Mouse (Mus musculus): Measurements from ENCODE around the gene Reep1. TPM values are rescaled to one million over a fixed set of nuclear protein-coding genes. Genes with fewer than 3 reads are reported as not detected.

Gene Reep1
- polyA plus RNA-seq, 1 experiment from 2014 or later = 21.9 TPM

GRCm38 (mm10) chr6:71716434-71716833 lies 9.1 kb downstream of the Reep1 start:
- Histone ChIP-seq H3K36me3 (replicated peaks) (0 out of 2 replicates have a peak, but pooled peaks cover 2% of the 10 kb centered on the region), H3K27ac (no peak overlapping the region), H3K4me1 (no peaks in the 10 kb centered on the region), H3K9me3 (no peaks in the 10 kb centered on the region), H3K27me3 (ENCODE audit: poor library complexity, severe bottlenecking) (no peaks in the 10 kb centered on the region), H3K4me3 (no peak overlapping the region)
- 93% methylated on average over 5 of the region's 5 CpGs for WGBS
- no peak for DNase-seq (ENCODE audit: extremely low spot score, low spot score)

- Histone ChIP-seq H3K27ac (no peak overlapping the region), H3K36me3 (replicated peaks) (no peaks in the 10 kb centered on the region), H3K4me3 (no peak overlapping the region), H3K4me1 (peaks cover 13% of the 10 kb centered on the region), H3K27me3 (ENCODE audit: poor library complexity, severe bottlenecking) (no peaks in the 10 kb centered on the region), H3K9me3 (no peaks in the 10 kb centered on the region)
- no peak for DNase-seq (ENCODE audit: extremely low spot score, low spot score)
- 82% methylated on average over 2 of the region's 2 CpGs for WGBS
Measured at GRCm38 (mm10) chr6:71718322-71718721, 11.0 kb downstream of the Reep1 start.

GRCm38 (mm10) chr6:71719302-71719701 lies 11.9 kb downstream of the Reep1 start:
- no peaks in the 10 kb centered on the region for H3K27me3 ChIP-seq (ENCODE audit: poor library complexity, severe bottlenecking)
- H3K4me1 ChIP-seq = peaks cover 17% of the 10 kb centered on the region
- DNase-seq (ENCODE audit: extremely low spot score, low spot score) = no peak
- WGBS = 91% methylated on average over 4 of the region's 4 CpGs
- no peaks in the 10 kb centered on the region for H3K9me3 ChIP-seq
- H3K4me3 ChIP-seq = no peak overlapping the region
- H3K27ac ChIP-seq = no peak overlapping the region
- no peaks in the 10 kb centered on the region for H3K36me3 ChIP-seq (replicated peaks)

- 39% methylated on average over 2 of the region's 2 CpGs for WGBS
- Histone ChIP-seq H3K36me3 (replicated peaks) (no peaks in the 10 kb centered on the region), H3K27ac (no peak overlapping the region), H3K27me3 (ENCODE audit: poor library complexity, severe bottlenecking) (no peaks in the 10 kb centered on the region), H3K4me1 (peaks cover 17% of the 10 kb centered on the region), H3K4me3 (no peak overlapping the region), H3K9me3 (no peaks in the 10 kb centered on the region)
- no peak for DNase-seq (ENCODE audit: extremely low spot score, low spot score)
Measured at GRCm38 (mm10) chr6:71722988-71723387, 15.6 kb downstream of the Reep1 start.

- Histone ChIP-seq H3K27ac (no peak overlapping the region), H3K36me3 (replicated peaks) (no peaks in the 10 kb centered on the region), H3K9me3 (no peaks in the 10 kb centered on the region), H3K27me3 (ENCODE audit: poor library complexity, severe bottlenecking) (no peaks in the 10 kb centered on the region), H3K4me1 (peaks cover 17% of the 10 kb centered on the region), H3K4me3 (no peak overlapping the region)
- DNase-seq (ENCODE audit: extremely low spot score, low spot score) = no peak
- 62% methylated on average over 4 of the region's 4 CpGs for WGBS
Measured at GRCm38 (mm10) chr6:71723555-71723954, 16.2 kb downstream of the Reep1 start.

DNA sequence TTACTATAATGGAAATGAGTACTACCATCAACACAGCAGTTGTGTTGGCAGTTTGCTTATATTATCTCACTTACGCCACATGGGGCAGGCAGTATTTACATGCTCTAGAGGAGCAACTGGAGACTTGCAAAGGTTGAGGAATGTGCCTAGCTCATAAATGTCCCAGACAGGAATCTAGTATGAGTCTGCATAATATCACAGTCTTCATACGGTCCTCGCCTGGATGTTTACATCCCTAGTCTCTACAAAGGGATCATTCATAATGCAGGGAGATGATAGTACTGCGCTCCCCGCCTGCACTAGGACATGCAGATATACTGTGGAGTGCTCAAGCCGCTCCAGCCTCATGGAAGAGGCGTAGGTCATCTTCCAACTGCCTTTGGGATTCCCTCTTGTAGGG lies 19.3 kb downstream of the Reep1 start:
- no peaks in the 10 kb centered on the region for H3K9me3 ChIP-seq
- no peaks in the 10 kb centered on the region for H3K36me3 ChIP-seq (replicated peaks)
- DNase-seq (ENCODE audit: extremely low spot score, low spot score) = no peak
- no peaks in the 10 kb centered on the region for H3K27me3 ChIP-seq (ENCODE audit: poor library complexity, severe bottlenecking)
- H3K4me1 ChIP-seq = peaks cover 17% of the 10 kb centered on the region
- 94% methylated on average over 7 of the region's 7 CpGs for WGBS
- H3K4me3 ChIP-seq = no peak overlapping the region
- H3K27ac ChIP-seq = no peak overlapping the region

DNA sequence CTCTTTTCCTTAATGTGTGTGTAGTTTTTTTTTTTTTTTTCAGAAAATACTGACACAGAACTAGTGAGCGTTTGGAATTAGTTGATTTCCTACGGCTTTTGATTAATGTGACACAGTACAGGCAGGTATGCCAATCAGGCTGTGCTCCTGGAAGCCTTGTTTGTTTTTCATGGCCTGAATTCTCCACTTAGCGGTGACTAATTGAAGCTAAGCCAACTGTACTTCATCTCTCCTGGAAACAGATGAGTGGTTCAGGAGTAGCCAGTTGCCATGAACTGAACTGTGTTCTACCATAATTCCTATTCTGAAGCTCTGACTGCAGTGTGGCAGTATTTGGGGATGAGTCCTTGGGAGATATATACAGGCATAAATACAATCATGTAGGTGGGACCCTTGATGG lies 20.9 kb downstream of the Reep1 start:
- no peak overlapping the region for H3K27ac ChIP-seq
- H3K4me1 ChIP-seq = peaks cover 4% of the 10 kb centered on the region
- H3K4me3 ChIP-seq = no peak overlapping the region
- 96% methylated on average over 3 of the region's 3 CpGs for WGBS
- no peak for DNase-seq (ENCODE audit: extremely low spot score, low spot score)
- H3K27me3 ChIP-seq (ENCODE audit: poor library complexity, severe bottlenecking) = no peaks in the 10 kb centered on the region
- no peaks in the 10 kb centered on the region for H3K36me3 ChIP-seq (replicated peaks)
- no peaks in the 10 kb centered on the region for H3K9me3 ChIP-seq

GRCm38 (mm10) chr6:71734910-71735599 lies 27.7 kb downstream of the Reep1 start:
- WGBS = 77% methylated on average over 4 of the region's 4 CpGs
- no peak overlapping the region for H3K4me3 ChIP-seq
- peaks cover 14% of the 10 kb centered on the region for H3K4me1 ChIP-seq
- DNase-seq (ENCODE audit: extremely low spot score, low spot score) = no peak
- no peaks in the 10 kb centered on the region for H3K36me3 ChIP-seq (replicated peaks)
- H3K27ac ChIP-seq = no peak overlapping the region
- no peaks in the 10 kb centered on the region for H3K27me3 ChIP-seq (ENCODE audit: poor library complexity, severe bottlenecking)
- H3K9me3 ChIP-seq = no peaks in the 10 kb centered on the region

- Histone ChIP-seq H3K27me3 (ENCODE audit: poor library complexity, severe bottlenecking) (no peaks in the 10 kb centered on the region), H3K4me3 (no peak overlapping the region), H3K36me3 (replicated peaks) (no peaks in the 10 kb centered on the region), H3K27ac (peak overlapping the region; percentile 48; the same call in 1 of the 2 replicates), H3K9me3 (no peaks in the 10 kb centered on the region), H3K4me1 (peaks cover 14% of the 10 kb centered on the region)
- DNase-seq (ENCODE audit: extremely low spot score, low spot score) = no peak
- 46% methylated on average over 4 of the region's 4 CpGs for WGBS
Measured at GRCm38 (mm10) chr6:71735600-71736010, 28.2 kb downstream of the Reep1 start.

GRCm38 (mm10) chr6:71736101-71736500 lies 28.7 kb downstream of the Reep1 start:
- DNase-seq (ENCODE audit: extremely low spot score, low spot score) = no peak
- Histone ChIP-seq H3K27me3 (ENCODE audit: poor library complexity, severe bottlenecking) (no peaks in the 10 kb centered on the region), H3K4me3 (no peak overlapping the region), H3K36me3 (replicated peaks) (no peaks in the 10 kb centered on the region), H3K27ac (peak overlapping the region; percentile 48; the same call in 1 of the 2 replicates), H3K4me1 (peaks cover 19% of the 10 kb centered on the region), H3K9me3 (no peaks in the 10 kb centered on the region)
- 95% methylated on average over 5 of the region's 5 CpGs for WGBS

GRCm38 (mm10) chr6:71737202-71737601 lies 29.8 kb downstream of the Reep1 start:
- Histone ChIP-seq H3K4me3 (no peak overlapping the region), H3K4me1 (peaks cover 21% of the 10 kb centered on the region), H3K27me3 (ENCODE audit: poor library complexity, severe bottlenecking) (no peaks in the 10 kb centered on the region), H3K27ac (no peak overlapping the region), H3K9me3 (no peaks in the 10 kb centered on the region), H3K36me3 (replicated peaks) (no peaks in the 10 kb centered on the region)
- 91% methylated on average over 8 of the region's 8 CpGs for WGBS
- DNase-seq (ENCODE audit: extremely low spot score, low spot score) = no peak

- no peaks in the 10 kb centered on the region for H3K36me3 ChIP-seq (replicated peaks)
- no peaks in the 10 kb centered on the region for H3K27me3 ChIP-seq (ENCODE audit: poor library complexity, severe bottlenecking)
- 84% methylated on average over 4 of the region's 4 CpGs for WGBS
- no peak for DNase-seq (ENCODE audit: extremely low spot score, low spot score)
- no peak overlapping the region for H3K27ac ChIP-seq
- H3K9me3 ChIP-seq = no peaks in the 10 kb centered on the region
- no peak overlapping the region for H3K4me3 ChIP-seq
- peaks cover 21% of the 10 kb centered on the region for H3K4me1 ChIP-seq
Measured at GRCm38 (mm10) chr6:71738611-71739010, 31.2 kb downstream of the Reep1 start.

DNA sequence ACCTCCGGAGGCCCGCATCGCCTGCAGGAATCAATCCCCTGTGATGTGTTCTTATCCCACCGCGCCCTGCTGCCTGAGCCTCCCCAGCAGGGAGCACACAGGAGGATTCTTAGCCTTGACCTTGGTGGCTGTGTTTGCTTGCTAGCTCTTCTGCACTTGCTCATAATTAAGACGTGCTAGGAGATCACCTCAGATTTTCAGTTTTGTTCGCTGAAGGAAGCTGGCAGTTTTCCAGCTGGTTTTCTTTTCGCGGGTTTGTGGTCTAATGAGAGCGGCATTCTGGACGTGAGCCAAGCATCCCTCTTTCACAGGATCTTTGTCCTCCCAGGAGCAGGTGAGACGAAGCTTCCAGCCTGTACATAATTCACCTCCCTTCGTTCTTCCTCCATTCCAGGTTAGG lies 33.6 kb downstream of the Reep1 start:
- Histone ChIP-seq H3K27ac (peak overlapping the region; percentile 11; the same call in 1 of the 2 replicates), H3K4me1 (peaks cover 9% of the 10 kb centered on the region), H3K9me3 (no peaks in the 10 kb centered on the region), H3K27me3 (ENCODE audit: poor library complexity, severe bottlenecking) (no peaks in the 10 kb centered on the region), H3K4me3 (no peak overlapping the region), H3K36me3 (replicated peaks) (no peaks in the 10 kb centered on the region)
- WGBS = 75% methylated on average over 13 of the region's 13 CpGs
- no peak for DNase-seq (ENCODE audit: extremely low spot score, low spot score)

Data from forebrain, embryonic 10.5 days (tissue).